11 mouse cellular contexts compared by ENCODE assay signal in the genomic region with DNA sequence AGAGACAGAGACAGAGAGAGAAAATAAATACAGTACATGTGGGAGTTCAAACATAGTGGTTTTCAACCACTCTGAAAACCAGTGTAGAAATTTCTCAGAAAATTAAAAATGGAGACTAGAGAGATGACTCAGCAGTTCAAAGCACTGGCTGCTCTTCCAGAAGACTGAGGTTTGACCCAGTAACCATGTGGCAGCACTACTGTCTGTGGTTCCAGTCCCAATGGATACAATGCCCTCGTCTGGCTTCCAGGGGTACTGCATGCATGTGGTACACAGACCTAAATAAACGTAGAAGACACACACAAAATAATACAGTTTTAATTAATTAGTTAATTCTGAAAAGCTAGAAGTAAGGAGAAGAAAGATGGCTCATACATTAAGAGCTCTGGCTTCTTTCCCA. TPM values are rescaled to one million over a fixed set of nuclear protein-coding genes. Genes with fewer than 3 reads are reported as not detected.
DNase-seq lines count a peak whose midpoint lies in the region; ATAC-seq and TF ChIP-seq lines count a peak whose summit lies in the region.
"Had no signal": no experiment of that assay in that cellular context is flagged by ENCODE, and none has a peak within 500 bp of the region (broad histone marks: within the 10 kb centered on the region; RNA-seq: fewer than 3 reads in every experiment).

No protein-coding gene starts in this region.

- TF ChIP-seq CTCF in kidney, adult 2 months (conservative IDR thresholded peaks at IDR 0.05; ENCODE audit: insufficient read depth, insufficient read length, low read depth, low read length): peak; percentile 73

- no peak for ATAC-seq in kidney, embryonic 16.5 days (ENCODE audit: low FRiP score, low TSS enrichment)
- ATAC-seq in erythroid progenitor cell, adult 5-6 weeks (replicated peaks; ENCODE audit: low FRiP score, poor library complexity, severe bottlenecking): peak; percentile 79; the same call in 1 of the 2 replicates
- ATAC-seq in midbrain, embryonic 14.5 days (ENCODE audit: low FRiP score, low TSS enrichment): no peak

- H3K9ac ChIP-seq in kidney, embryonic 16.5 days (replicated peaks; ENCODE audit: low read length): no peak overlapping the region
- H3K9ac ChIP-seq in midbrain, embryonic 14.5 days (replicated peaks; ENCODE audit: low read length): no peak overlapping the region

- no peak for TF ChIP-seq POLR2A in kidney, adult 2 months (IDR thresholded peaks at IDR 0.05; ENCODE audit: low read depth, low read length)

- 0 out of 2 replicates have a peak, but pooled peaks cover 2% of the 10 kb centered on the region for H3K9me3 ChIP-seq in kidney, embryonic 16.5 days (ENCODE audit: low read length)
- no peaks in the 10 kb centered on the region for H3K9me3 ChIP-seq in midbrain, embryonic 14.5 days (ENCODE audit: control insufficient read depth, low read length)

- no peak overlapping the region for H3K27ac ChIP-seq in kidney, adult 2 months (ENCODE audit: insufficient read depth, low read depth, low read length)
- H3K27ac ChIP-seq in kidney, embryonic 16.5 days (ENCODE audit: low read length): no peak overlapping the region
- no peak overlapping the region for H3K27ac ChIP-seq in midbrain, embryonic 14.5 days (replicated peaks; ENCODE audit: low read depth, low read length)

- no peak overlapping the region for H3K4me3 ChIP-seq in kidney, adult 2 months (ENCODE audit: insufficient read depth, low read depth, low read length)
- no peak overlapping the region for H3K4me3 ChIP-seq in kidney, embryonic 16.5 days (ENCODE audit: low read length)
- no peak overlapping the region for H3K4me3 ChIP-seq in midbrain, embryonic 14.5 days (replicated peaks; ENCODE audit: low read depth, low read length)

- 64% methylated on average over 2 of the region's 2 CpGs for WGBS in kidney, adult 2 months
- WGBS in kidney, embryonic 16.5 days: 58% methylated on average over 2 of the region's 2 CpGs
- WGBS in midbrain, embryonic 14.5 days: 67% methylated on average over 2 of the region's 2 CpGs

- DNase-seq in kidney, adult 2 months: peak; percentile 50
- peak; percentile 53 for DNase-seq in A20 (ENCODE audit: low read depth, low spot score)
- DNase-seq in MN1 (ENCODE audit: low spot score): peak; percentile 10
- no peak for DNase-seq in adrenal gland, postnatal 14 days
- DNase-seq in midbrain, embryonic 14.5 days: no peak
- no peak for DNase-seq in cerebellum, adult 11 months
- DNase-seq: adrenal gland, postnatal 25 days; lung, postnatal 4 days had no signal

- H3K36me3 ChIP-seq in kidney, adult 2 months (ENCODE audit: control insufficient read depth, insufficient read depth, low read length): no peaks in the 10 kb centered on the region
- H3K36me3 ChIP-seq in kidney, embryonic 16.5 days (ENCODE audit: insufficient read depth, low read length): no peaks in the 10 kb centered on the region
- no peaks in the 10 kb centered on the region for H3K36me3 ChIP-seq in midbrain, embryonic 14.5 days (ENCODE audit: control insufficient read depth, insufficient read depth, low read length)

- no peak overlapping the region for H3K4me2 ChIP-seq in kidney, embryonic 16.5 days (replicated peaks; ENCODE audit: low read depth, low read length)
- H3K4me2 ChIP-seq in midbrain, embryonic 14.5 days (ENCODE audit: low read length): no peak overlapping the region

- H3K4me1 ChIP-seq in kidney, adult 2 months (ENCODE audit: control insufficient read depth, insufficient read depth, low read length): peaks cover 2% of the 10 kb centered on the region; the same call in 1 of the 2 replicates
- no peaks in the 10 kb centered on the region for H3K4me1 ChIP-seq in kidney, embryonic 16.5 days (ENCODE audit: insufficient read depth, low read length)
- H3K4me1 ChIP-seq in midbrain, embryonic 14.5 days (ENCODE audit: control insufficient read depth, insufficient read depth, low read length): no peaks in the 10 kb centered on the region

- H3K27me3 ChIP-seq in kidney, adult 2 months (replicated peaks; ENCODE audit: control insufficient read depth, insufficient read depth, low read length): no peaks in the 10 kb centered on the region
- H3K27me3 ChIP-seq in kidney, embryonic 16.5 days (ENCODE audit: insufficient read depth, low read length): no peaks in the 10 kb centered on the region
- no peaks in the 10 kb centered on the region for H3K27me3 ChIP-seq in midbrain, embryonic 14.5 days (ENCODE audit: control insufficient read depth, insufficient read depth, low read length)

RNA-seq across cellular contexts. Expression of a gene that starts 23.4 kb away (rescaled TPM):
- polyA plus RNA-seq in kidney, adult 2 months (2012; rRNA removed): 0.09 and 0.14 TPM in 2 replicates
- polyA plus RNA-seq in kidney, embryonic 16.5 days (2015; fragmentation: Nextera tagmentation; extraction: Ambion mirVana): 0.09 TPM in 1 of 2 replicates, not detected in the other
- total RNA-seq in erythroid progenitor cell, adult 5-6 weeks (2015; ENCODE audit: low replicate concordance): not detected in 2 replicates
- not detected in 2 replicates for total RNA-seq in erythroid progenitor cell, adult 5-6 weeks (2017; ENCODE audit: low replicate concordance)
- total RNA-seq in adrenal gland, postnatal 14 days (2021): 3.1 and 78.7 TPM in 2 replicates
- polyA plus RNA-seq in midbrain, embryonic 14.5 days (2014; fragmentation: Nextera tagmentation; extraction: Ambion mirVana): not detected in 2 replicates
- total RNA-seq: adrenal gland, postnatal 25 days had no signal
- polyA plus RNA-seq: intestine, embryonic 14.5 days had no signal

RNA-seq across cellular contexts. Expression of a gene that starts 24.4 kb away (rescaled TPM):
- polyA plus RNA-seq in kidney, adult 2 months (2012; rRNA removed): 0.48 and 0.53 TPM in 2 replicates
- polyA plus RNA-seq in kidney, embryonic 16.5 days (2015; fragmentation: Nextera tagmentation; extraction: Ambion mirVana): not detected in 2 replicates
- not detected in 2 replicates for total RNA-seq in erythroid progenitor cell, adult 5-6 weeks (2015; ENCODE audit: low replicate concordance)
- not detected in 2 replicates for total RNA-seq in erythroid progenitor cell, adult 5-6 weeks (2017; ENCODE audit: low replicate concordance)
- 0.15 and 2.7 TPM in 2 replicates for total RNA-seq in adrenal gland, postnatal 14 days (2021)
- polyA plus RNA-seq in midbrain, embryonic 14.5 days (2014; fragmentation: Nextera tagmentation; extraction: Ambion mirVana): not detected in 2 replicates
- total RNA-seq: adrenal gland, postnatal 25 days had no signal
- polyA plus RNA-seq: intestine, embryonic 14.5 days had no signal

RNA-seq across cellular contexts. Expression of a gene that starts 58.5 kb away (rescaled TPM):
- polyA plus RNA-seq in kidney, adult 2 months (2012; rRNA removed): 0.08 TPM in 1 of 2 replicates, not detected in the other
- not detected in 2 replicates for polyA plus RNA-seq in kidney, embryonic 16.5 days (2015; fragmentation: Nextera tagmentation; extraction: Ambion mirVana)
- not detected in 2 replicates for total RNA-seq in erythroid progenitor cell, adult 5-6 weeks (2015; ENCODE audit: low replicate concordance)
- not detected in 2 replicates for total RNA-seq in erythroid progenitor cell, adult 5-6 weeks (2017; ENCODE audit: low replicate concordance)
- total RNA-seq in adrenal gland, postnatal 14 days (2021): 1.5 TPM in 1 of 2 replicates, not detected in the other
- polyA plus RNA-seq in midbrain, embryonic 14.5 days (2014; fragmentation: Nextera tagmentation; extraction: Ambion mirVana): not detected in 2 replicates
- total RNA-seq: adrenal gland, postnatal 25 days had no signal
- polyA plus RNA-seq: intestine, embryonic 14.5 days had no signal

Comparison
In these comparisons a context has a peak if more than half of its experiments do, and no peak if none do; other contexts are left out.
1. DNase-seq: peak in kidney, adult 2 months (single experiment), A20 (single experiment) and MN1 (single experiment); none in adrenal gland, postnatal 14 days (single experiment), midbrain, embryonic 14.5 days (single experiment) and cerebellum, adult 11 months (single experiment).